Mouse (Mus musculus) limb, embryonic 10.5 days (tissue): ENCODE measurements at regions not wholly inside any gene's neighbourhood (a gene's known extent, or its start where the extent isn't known, plus 50 kb on each side); places are given as distances from the start of the nearest gene placed in this dataset.

ENCODE experiments used
- DNase-seq: peaks from one replicate; pipeline ENCODE4 v3.0.0-alpha.2; 2017; ENCODE audit warnings: low spot score
- H3K27ac ChIP-seq: fragments of 300-500 bp; sonication (generic); 2 replicates; pipeline ENCODE4 v1.5.1; 2016; ENCODE audit warnings: mild to moderate bottlenecking
- H3K27me3 ChIP-seq: fragments of 300-500 bp; sonication (generic); 2 replicates; pipeline ENCODE4 v1.6.1; 2016; ENCODE audit warnings: low read depth, mild to moderate bottlenecking; ENCODE audit not compliant: poor library complexity, severe bottlenecking
- H3K36me3 ChIP-seq: fragments of 300-500 bp; sonication (generic); 2 replicates; pipeline ENCODE4 v1.6.1; 2016; ENCODE audit warnings: mild to moderate bottlenecking, moderate library complexity
- H3K4me1 ChIP-seq: fragments of 300-500 bp; sonication (generic); 2 replicates; pipeline ENCODE4 v1.6.1; 2016
- H3K4me3 ChIP-seq: fragments of 300-500 bp; sonication (generic); 2 replicates; pipeline ENCODE4 v1.5.1; 2016; ENCODE audit warnings: mild to moderate bottlenecking, moderate library complexity
- H3K9me3 ChIP-seq: fragments of 300-500 bp; sonication (generic); replicated peaks from 2 replicates; pipeline ENCODE4 v1.6.1; 2016; ENCODE audit warnings: mild to moderate bottlenecking
- WGBS: fragments of 180-500 bp; shearing (Covaris S2); methylation state at CpG from one replicate; pipeline ENCODE4 v1.1.7; 2016; 5-methylcytosine and 5-hydroxymethylcytosine counted together

GRCm38 (mm10) chr2:170275687-170276086 is 127.8 kb upstream of the Zfp217 start:
- Histone ChIP-seq H3K4me1 (peaks cover 13% of the 10 kb centered on the region), H3K36me3 (no peaks in the 10 kb centered on the region), H3K9me3 (no peaks in the 10 kb centered on the region), H3K27ac (no peak overlapping the region), H3K4me3 (no peak overlapping the region), H3K27me3 (no peaks in the 10 kb centered on the region)
- DNase-seq: no peak
- 87% methylated on average over 4 of the region's 4 CpGs for WGBS

- Histone ChIP-seq H3K4me3 (no peak overlapping the region), H3K27me3 (no peaks in the 10 kb centered on the region), H3K27ac (no peak overlapping the region), H3K36me3 (no peaks in the 10 kb centered on the region), H3K9me3 (no peaks in the 10 kb centered on the region), H3K4me1 (peaks cover 21% of the 10 kb centered on the region)
- no peak for DNase-seq
- WGBS: 86% methylated on average over 11 of the region's 11 CpGs
Measured at GRCm38 (mm10) chr2:170269926-170270577, 122.1 kb upstream of the Zfp217 start.

- Histone ChIP-seq H3K27ac (peak overlapping the region; percentile 68; the same call in 1 of the 2 replicates), H3K36me3 (no peaks in the 10 kb centered on the region), H3K9me3 (no peaks in the 10 kb centered on the region), H3K4me1 (peaks cover 30% of the 10 kb centered on the region), H3K27me3 (no peaks in the 10 kb centered on the region), H3K4me3 (no peak overlapping the region)
- DNase-seq: no peak
- 52% methylated on average over 8 of the region's 8 CpGs for WGBS
Measured at GRCm38 (mm10) chr2:170268080-170268479, 120.2 kb upstream of the Zfp217 start.

GRCm38 (mm10) chr2:170267152-170267551 is 119.2 kb upstream of the Zfp217 start:
- no peaks in the 10 kb centered on the region for H3K9me3 ChIP-seq
- peaks cover 37% of the 10 kb centered on the region for H3K4me1 ChIP-seq
- H3K36me3 ChIP-seq: no peaks in the 10 kb centered on the region
- DNase-seq: peak; percentile 53
- peak overlapping the region; percentile 45 for H3K4me3 ChIP-seq
- WGBS: 11% methylated on average over 12 of the region's 12 CpGs
- no peaks in the 10 kb centered on the region for H3K27me3 ChIP-seq
- H3K27ac ChIP-seq: peak overlapping the region; percentile 68

GRCm38 (mm10) chr2:170266407-170267101 is 118.7 kb upstream of the Zfp217 start:
- peak overlapping the region; percentile 68 for H3K27ac ChIP-seq
- peak overlapping the region; percentile 45 for H3K4me3 ChIP-seq
- no peaks in the 10 kb centered on the region for H3K36me3 ChIP-seq
- H3K4me1 ChIP-seq: peaks cover 40% of the 10 kb centered on the region
- H3K9me3 ChIP-seq: no peaks in the 10 kb centered on the region
- DNase-seq: peak; percentile 51
- no peaks in the 10 kb centered on the region for H3K27me3 ChIP-seq
- 19% methylated on average over 16 of the region's 16 CpGs for WGBS

GRCm38 (mm10) chr2:170263594-170263993 is 115.7 kb upstream of the Zfp217 start:
- Histone ChIP-seq H3K27me3 (no peaks in the 10 kb centered on the region), H3K27ac (0 out of 2 replicates have a peak overlapping the region, but pooled peaks have one; percentile 25), H3K36me3 (no peaks in the 10 kb centered on the region), H3K4me3 (no peak overlapping the region), H3K9me3 (no peaks in the 10 kb centered on the region), H3K4me1 (peaks cover 44% of the 10 kb centered on the region)
- WGBS: 45% methylated on average over 4 of the region's 4 CpGs
- no peak for DNase-seq

GRCm38 (mm10) chr2:170261191-170261590 is 113.3 kb upstream of the Zfp217 start:
- peaks cover 26% of the 10 kb centered on the region for H3K4me1 ChIP-seq
- H3K36me3 ChIP-seq: no peaks in the 10 kb centered on the region
- no peaks in the 10 kb centered on the region for H3K27me3 ChIP-seq
- H3K4me3 ChIP-seq: no peak overlapping the region
- no peak for DNase-seq
- H3K9me3 ChIP-seq: no peaks in the 10 kb centered on the region
- no peak overlapping the region for H3K27ac ChIP-seq
- WGBS: 84% methylated on average over 2 of the region's 2 CpGs

GRCm38 (mm10) chr2:170259662-170260457 is 112.0 kb upstream of the Zfp217 start:
- 96% methylated on average over 10 of the region's 10 CpGs for WGBS
- H3K36me3 ChIP-seq: no peaks in the 10 kb centered on the region
- H3K9me3 ChIP-seq: no peaks in the 10 kb centered on the region
- peaks cover 26% of the 10 kb centered on the region for H3K4me1 ChIP-seq
- H3K27ac ChIP-seq: no peak overlapping the region
- no peaks in the 10 kb centered on the region for H3K27me3 ChIP-seq
- no peak overlapping the region for H3K4me3 ChIP-seq
- DNase-seq: no peak

GRCm38 (mm10) chr2:170258367-170258766 is 110.5 kb upstream of the Zfp217 start:
- Histone ChIP-seq H3K4me3 (no peak overlapping the region), H3K27me3 (no peaks in the 10 kb centered on the region), H3K9me3 (no peaks in the 10 kb centered on the region), H3K27ac (no peak overlapping the region), H3K4me1 (peaks cover 21% of the 10 kb centered on the region), H3K36me3 (no peaks in the 10 kb centered on the region)
- WGBS: 81% methylated on average over 13 of the region's 13 CpGs
- DNase-seq: no peak

- no peak for DNase-seq
- H3K4me1 ChIP-seq: peaks cover 15% of the 10 kb centered on the region
- 92% methylated on average over 5 of the region's 5 CpGs for WGBS
- no peak overlapping the region for H3K4me3 ChIP-seq
- no peaks in the 10 kb centered on the region for H3K36me3 ChIP-seq
- H3K9me3 ChIP-seq: no peaks in the 10 kb centered on the region
- no peak overlapping the region for H3K27ac ChIP-seq
- no peaks in the 10 kb centered on the region for H3K27me3 ChIP-seq
Measured at GRCm38 (mm10) chr2:170257671-170258235, 109.8 kb upstream of the Zfp217 start.

GRCm38 (mm10) chr2:170255997-170256396 is 108.1 kb upstream of the Zfp217 start:
- H3K9me3 ChIP-seq: no peaks in the 10 kb centered on the region
- 0 out of 2 replicates have a peak, but pooled peaks cover 4% of the 10 kb centered on the region for H3K4me1 ChIP-seq
- no peaks in the 10 kb centered on the region for H3K27me3 ChIP-seq
- DNase-seq: no peak
- WGBS: 93% methylated on average over 5 of the region's 5 CpGs
- no peak overlapping the region for H3K27ac ChIP-seq
- H3K36me3 ChIP-seq: no peaks in the 10 kb centered on the region
- no peak overlapping the region for H3K4me3 ChIP-seq

GRCm38 (mm10) chr2:170255533-170255932 is 107.6 kb upstream of the Zfp217 start:
- H3K9me3 ChIP-seq: no peaks in the 10 kb centered on the region
- no peak for DNase-seq
- no peak overlapping the region for H3K27ac ChIP-seq
- 95% methylated on average over 2 of the region's 2 CpGs for WGBS
- H3K4me3 ChIP-seq: no peak overlapping the region
- 0 out of 2 replicates have a peak, but pooled peaks cover 4% of the 10 kb centered on the region for H3K4me1 ChIP-seq
- H3K27me3 ChIP-seq: no peaks in the 10 kb centered on the region
- H3K36me3 ChIP-seq: no peaks in the 10 kb centered on the region
